Mouse (Mus musculus): Measurements from ENCODE around the gene Cfi.

- TF ChIP-seq CTCF (IDR thresholded peaks at IDR 0.05; ENCODE audit: insufficient read depth, low read length) = no peak
- no peak for TF ChIP-seq POLR2A (IDR thresholded peaks at IDR 0.05; ENCODE audit: borderline replicate concordance, extremely low read depth, low read depth, low read length)
Measured at GRCm38 (mm10) chr3:129886430-129886829, 50.7 kb downstream of the Cfi start.

Data from lung, adult 2 months (tissue).